Mouse (Mus musculus) erythroblast, embryonic 14.5 days (primary cell): ENCODE results near the gene Exph5. TPM values are rescaled to one million over a fixed set of nuclear protein-coding genes. Genes with fewer than 3 reads are reported as not detected.
A peak's percentile ranks its signal among the peaks of the same experiment; 100 is the strongest.

Source experiments
- H3K27me3 ChIP-seq: 2 replicates; pipeline ENCODE4 v1.6.1; 2012; ENCODE audit warnings: inconsistent platforms; ENCODE audit not compliant: control insufficient read depth
- H3K36me3 ChIP-seq: 2 replicates; pipeline ENCODE4 v1.6.1; 2012; ENCODE audit warnings: mild to moderate bottlenecking, inconsistent platforms; ENCODE audit not compliant: control insufficient read depth
- H3K4me1 ChIP-seq: 2 replicates; pipeline ENCODE4 v1.6.1; 2012; ENCODE audit warnings: inconsistent platforms; ENCODE audit not compliant: control insufficient read depth
- H3K4me3 ChIP-seq: replicated peaks from 2 replicates; pipeline ENCODE3; 2012; ENCODE audit warnings: moderate library complexity, mild to moderate bottlenecking, inconsistent platforms
- H3K9me3 ChIP-seq: 2 replicates; pipeline ENCODE4 v1.6.1; 2012; ENCODE audit warnings: low read length, inconsistent platforms, mixed read lengths; ENCODE audit not compliant: control insufficient read depth
- GATA1 ChIP-seq: IDR thresholded peaks from 2 replicates; pipeline ENCODE4 v1.6.1; 2012; ENCODE audit warnings: low read length, inconsistent platforms, mixed read lengths
- TAL1 ChIP-seq: IDR thresholded peaks from 3 replicates; pipeline ENCODE4 v1.6.1; 2012; ENCODE audit warnings: low read length, inconsistent platforms, mixed read lengths
- polyA plus RNA-seq: library from polyadenylated mRNA; stranded (reverse); fragments of >175 nt; gene quantifications from 2 replicates; pipeline ENCODE4 v1.2.3, GENCODE M21; 2012

The Exph5 gene
- polyA plus RNA-seq, 1 experiment: not detected

DNA sequence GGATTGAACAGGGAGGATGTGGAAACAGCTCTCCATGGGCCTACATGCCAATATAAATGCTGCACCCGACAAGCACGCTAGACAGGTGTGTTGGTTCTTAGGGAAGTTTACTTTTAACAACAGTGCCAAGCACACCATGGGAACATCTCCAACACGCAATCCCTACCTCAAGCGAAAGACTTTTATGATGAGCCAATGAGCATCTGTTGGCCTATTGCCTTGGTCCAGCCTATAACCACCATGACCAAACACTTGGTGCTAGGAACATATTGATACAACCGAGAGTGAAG lies 32.1 kb upstream of the Exph5 start:
- H3K4me1 ChIP-seq: no peaks in the 10 kb centered on the region
- TF ChIP-seq GATA1 (no peak), TAL1 (no peak)

GRCm38 (mm10) chr9:53271281-53272022 lies 30.0 kb upstream of the Exph5 start:
- no peaks in the 10 kb centered on the region for H3K9me3 ChIP-seq
- no peaks in the 10 kb centered on the region for H3K4me1 ChIP-seq
- no peak for TF ChIP-seq GATA1
- H3K27me3 ChIP-seq: no peaks in the 10 kb centered on the region
- no peak overlapping the region for H3K4me3 ChIP-seq
- H3K36me3 ChIP-seq: no peaks in the 10 kb centered on the region

More for the DNA sequence above, 32.1 kb upstream of the Exph5 start:
- no peaks in the 10 kb centered on the region for H3K27me3 ChIP-seq
- H3K9me3 ChIP-seq: no peaks in the 10 kb centered on the region
- H3K36me3 ChIP-seq: no peaks in the 10 kb centered on the region
- H3K4me3 ChIP-seq: no peak overlapping the region

- no peaks in the 10 kb centered on the region for H3K4me1 ChIP-seq
- H3K4me3 ChIP-seq: no peak overlapping the region
- H3K9me3 ChIP-seq: no peaks in the 10 kb centered on the region
- no peaks in the 10 kb centered on the region for H3K27me3 ChIP-seq
- no peak for TF ChIP-seq TAL1
- no peak for TF ChIP-seq GATA1
- H3K36me3 ChIP-seq: no peaks in the 10 kb centered on the region
These were observed 29.3 kb upstream of the Exph5 start for GRCm38 (mm10) chr9:53272207-53272606.

- no peak for TF ChIP-seq TAL1
- no peak for TF ChIP-seq GATA1
- Histone ChIP-seq H3K9me3 (no peaks in the 10 kb centered on the region), H3K27me3 (no peaks in the 10 kb centered on the region), H3K4me1 (no peaks in the 10 kb centered on the region), H3K36me3 (no peaks in the 10 kb centered on the region), H3K4me3 (no peak overlapping the region)
These were observed 28.8 kb upstream of the Exph5 start for GRCm38 (mm10) chr9:53272714-53273113.

DNA sequence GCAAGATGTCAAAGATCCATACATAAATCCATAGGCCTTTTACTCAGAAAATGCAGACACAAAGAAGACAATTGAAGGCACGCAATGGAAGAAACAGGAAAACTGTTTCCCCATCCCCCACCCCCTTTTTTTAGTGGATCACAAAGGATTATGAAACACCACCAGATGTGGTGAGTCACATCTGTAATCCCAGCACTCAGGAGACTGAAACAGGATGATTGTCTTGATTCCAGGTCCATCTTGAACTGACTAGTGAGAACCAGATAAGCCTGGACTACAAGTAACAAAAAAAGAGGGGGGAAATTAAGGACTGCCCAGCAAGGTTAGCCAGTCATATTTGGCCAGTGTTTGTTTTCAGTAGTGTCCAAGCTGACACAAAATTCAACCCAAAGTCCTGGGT lies 25.1 kb upstream of the Exph5 start:
- no peaks in the 10 kb centered on the region for H3K4me1 ChIP-seq
- no peaks in the 10 kb centered on the region for H3K27me3 ChIP-seq
- H3K36me3 ChIP-seq: no peaks in the 10 kb centered on the region
- TF ChIP-seq GATA1 (no peak), TAL1 (no peak)
- H3K4me3 ChIP-seq: no peak overlapping the region
- no peaks in the 10 kb centered on the region for H3K9me3 ChIP-seq

DNA sequence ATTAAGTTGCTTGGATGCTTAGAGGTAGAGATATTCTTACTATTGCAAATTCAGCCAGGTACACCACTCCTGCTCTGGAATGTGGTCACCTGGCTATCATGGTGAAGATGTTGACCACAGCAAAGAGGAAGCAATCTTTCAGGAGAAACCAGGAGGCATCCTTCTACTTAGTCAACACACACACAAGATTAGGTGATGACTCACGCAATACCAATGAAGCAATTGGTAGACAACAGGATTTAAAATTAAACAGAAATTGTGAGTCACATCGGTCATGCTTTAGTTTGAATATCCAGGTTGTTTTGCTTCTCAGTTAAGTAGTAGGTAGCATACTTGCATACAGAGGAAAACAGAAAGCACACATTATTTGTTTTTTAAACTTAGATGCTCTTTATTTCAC lies 22.5 kb upstream of the Exph5 start:
- Histone ChIP-seq H3K36me3 (no peaks in the 10 kb centered on the region), H3K4me3 (no peak overlapping the region), H3K9me3 (no peaks in the 10 kb centered on the region), H3K4me1 (no peaks in the 10 kb centered on the region), H3K27me3 (no peaks in the 10 kb centered on the region)
- TF ChIP-seq GATA1 (no peak), TAL1 (no peak)

DNA sequence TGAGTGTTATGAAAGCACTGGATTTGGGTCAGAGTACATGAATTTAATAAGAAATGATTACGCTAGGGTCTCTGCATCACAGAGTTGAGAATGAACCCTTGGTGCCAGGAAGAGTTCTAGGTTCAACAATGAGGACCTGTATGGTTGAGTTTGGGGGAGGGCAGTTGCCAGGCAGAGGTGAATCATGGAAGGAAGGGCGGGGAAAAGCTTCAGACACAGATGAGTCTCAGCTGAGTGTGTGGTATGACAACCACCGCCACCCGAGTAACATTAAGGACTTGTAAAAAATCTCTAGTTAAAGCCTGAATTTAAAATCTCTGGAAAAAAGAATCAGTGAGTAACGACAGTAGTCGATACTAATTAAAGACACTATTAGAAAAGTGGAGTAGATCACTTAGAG lies 14.7 kb upstream of the Exph5 start:
- no peak overlapping the region for H3K4me3 ChIP-seq
- no peaks in the 10 kb centered on the region for H3K27me3 ChIP-seq
- TF ChIP-seq TAL1 (no peak), GATA1 (no peak)
- no peaks in the 10 kb centered on the region for H3K4me1 ChIP-seq
- H3K9me3 ChIP-seq: no peaks in the 10 kb centered on the region
- no peaks in the 10 kb centered on the region for H3K36me3 ChIP-seq

DNA sequence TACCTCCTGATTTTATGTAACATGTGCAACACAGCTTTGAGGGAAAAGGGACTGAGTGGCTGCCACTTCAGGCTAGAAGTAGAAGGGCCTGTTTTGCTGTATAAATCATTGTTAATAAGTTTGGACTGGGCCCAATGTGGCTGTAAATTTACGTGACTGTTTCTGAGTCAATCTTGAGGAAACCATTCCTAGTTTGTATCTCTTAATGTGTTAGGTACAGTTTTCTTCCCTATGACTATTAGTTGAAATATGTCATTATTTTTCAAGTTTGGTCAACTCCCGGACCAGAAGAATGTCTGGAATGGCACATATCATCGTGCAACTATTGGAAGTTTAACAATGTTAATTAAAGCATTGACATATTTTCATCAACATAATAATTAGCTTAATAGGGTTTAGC lies 11.5 kb upstream of the Exph5 start:
- Histone ChIP-seq H3K4me3 (no peak overlapping the region), H3K9me3 (no peaks in the 10 kb centered on the region), H3K36me3 (no peaks in the 10 kb centered on the region), H3K4me1 (no peaks in the 10 kb centered on the region), H3K27me3 (no peaks in the 10 kb centered on the region)
- TF ChIP-seq TAL1 (no peak), GATA1 (no peak)

DNA sequence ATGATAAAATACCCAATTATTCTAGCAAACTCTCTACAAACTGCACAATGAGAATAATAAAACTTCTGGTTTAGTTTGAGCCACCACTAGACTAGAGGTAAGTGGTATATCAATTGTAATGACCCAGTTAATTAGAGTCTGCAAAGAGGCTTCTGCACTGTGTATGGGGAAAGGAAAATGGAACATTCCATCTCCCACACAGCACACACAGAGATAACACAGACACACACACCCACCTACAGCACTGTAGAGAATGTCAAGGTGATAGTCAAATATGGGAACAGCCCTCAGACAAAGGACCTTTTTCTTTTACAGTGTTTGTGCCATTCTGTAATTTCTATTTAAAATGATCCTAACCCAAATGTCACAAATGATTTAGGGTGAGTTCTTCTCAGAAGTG lies 8.6 kb upstream of the Exph5 start:
- TF ChIP-seq GATA1 (no peak), TAL1 (no peak)
- no peaks in the 10 kb centered on the region for H3K4me1 ChIP-seq
- no peaks in the 10 kb centered on the region for H3K27me3 ChIP-seq
- no peaks in the 10 kb centered on the region for H3K9me3 ChIP-seq
- H3K4me3 ChIP-seq: no peak overlapping the region
- H3K36me3 ChIP-seq: no peaks in the 10 kb centered on the region

- H3K36me3 ChIP-seq: no peaks in the 10 kb centered on the region
- peaks cover 17% of the 10 kb centered on the region for H3K27me3 ChIP-seq
- TF ChIP-seq GATA1 (no peak), TAL1 (no peak)
- H3K4me1 ChIP-seq: no peaks in the 10 kb centered on the region
- peak overlapping the region; percentile 16 for H3K4me3 ChIP-seq
- no peaks in the 10 kb centered on the region for H3K9me3 ChIP-seq
These were observed 386 bp downstream of the Exph5 start for GRCm38 (mm10) chr9:53301801-53302311.
